Mouse (Mus musculus) kidney, postnatal 4 days (tissue): Measurements from ENCODE around the gene 6030468B19Rik.
A peak's percentile ranks its signal among the peaks of the same experiment; 100 is the strongest.
"Not testable (repeated sequence)": the region's sequence is repeated elsewhere in the genome, so short reads cannot be mapped to it uniquely, and the experiment has no call there.

ENCODE experiments used
- DNase-seq, 2 experiments: peaks; one replicate each; pipeline ENCODE4 v3.0.0; 2021; ENCODE audit warnings: mixed read lengths in 2 of 2

6030468B19Rik gene

DNA sequence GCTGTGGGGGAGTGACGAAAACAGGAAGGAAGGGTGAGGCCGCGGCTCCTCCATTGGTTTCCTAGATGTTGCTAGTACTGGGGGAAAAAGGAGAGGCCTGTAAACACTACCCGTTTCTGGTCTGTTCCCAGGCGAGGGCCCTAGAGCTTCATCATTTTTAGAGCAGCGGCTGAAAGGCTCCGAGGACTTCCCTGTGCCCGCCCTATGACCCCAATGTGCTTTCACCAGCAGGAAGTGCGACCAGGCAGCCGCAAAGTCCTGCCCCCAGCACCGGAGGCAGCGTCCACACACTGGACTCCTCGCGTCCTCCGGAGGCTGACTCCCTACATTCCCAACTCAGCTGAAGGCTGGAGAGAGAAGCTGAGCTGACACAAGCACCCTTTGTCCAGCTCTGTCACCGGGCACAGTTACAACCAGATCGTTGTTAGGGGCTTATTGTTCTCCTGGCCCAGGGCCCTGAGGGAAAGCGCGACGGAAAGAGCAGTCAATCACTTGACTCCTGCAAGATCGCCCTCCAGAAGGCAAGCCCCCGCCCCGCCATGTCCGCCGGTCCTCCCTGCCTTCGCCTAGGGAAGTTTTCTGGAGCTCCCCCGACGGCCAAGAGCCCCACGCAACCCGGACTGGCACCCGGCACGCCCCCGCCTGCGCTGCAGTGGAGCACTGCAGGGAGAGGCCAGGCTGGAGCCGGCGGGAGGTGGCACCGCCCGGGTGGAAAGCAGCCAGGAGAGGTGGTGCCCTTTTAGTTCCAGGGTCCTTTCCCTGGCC is 17.8 kb upstream of the 6030468B19Rik start:
- peak; percentile 79 to 88 for DNase-seq

DNA sequence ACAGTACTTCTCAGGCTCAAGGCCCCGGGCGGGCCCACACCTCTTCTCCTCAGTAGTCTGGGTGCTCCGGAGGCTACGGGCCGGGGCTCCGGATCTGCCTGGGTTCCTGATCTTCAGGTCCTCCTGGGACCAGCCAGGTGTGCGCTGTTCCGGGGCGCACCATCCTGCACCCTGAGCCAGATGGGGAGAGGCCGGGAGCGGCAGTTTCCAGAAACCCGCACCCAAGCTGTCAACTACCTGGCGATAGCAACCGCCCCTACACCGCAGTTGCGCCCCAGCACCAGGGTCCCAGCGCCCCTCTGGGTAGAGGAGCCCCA is 17.3 kb upstream of the 6030468B19Rik start:
- no peak for DNase-seq

- DNase-seq, result peak; percentile 89 to 95
These were observed 16.8 kb upstream of the 6030468B19Rik start for GRCm38 (mm10) chr11:117780582-117781111.

GRCm38 (mm10) chr11:117781199-117781821 is 16.1 kb upstream of the 6030468B19Rik start:
- peak; percentile 75 to 87 for DNase-seq

DNA sequence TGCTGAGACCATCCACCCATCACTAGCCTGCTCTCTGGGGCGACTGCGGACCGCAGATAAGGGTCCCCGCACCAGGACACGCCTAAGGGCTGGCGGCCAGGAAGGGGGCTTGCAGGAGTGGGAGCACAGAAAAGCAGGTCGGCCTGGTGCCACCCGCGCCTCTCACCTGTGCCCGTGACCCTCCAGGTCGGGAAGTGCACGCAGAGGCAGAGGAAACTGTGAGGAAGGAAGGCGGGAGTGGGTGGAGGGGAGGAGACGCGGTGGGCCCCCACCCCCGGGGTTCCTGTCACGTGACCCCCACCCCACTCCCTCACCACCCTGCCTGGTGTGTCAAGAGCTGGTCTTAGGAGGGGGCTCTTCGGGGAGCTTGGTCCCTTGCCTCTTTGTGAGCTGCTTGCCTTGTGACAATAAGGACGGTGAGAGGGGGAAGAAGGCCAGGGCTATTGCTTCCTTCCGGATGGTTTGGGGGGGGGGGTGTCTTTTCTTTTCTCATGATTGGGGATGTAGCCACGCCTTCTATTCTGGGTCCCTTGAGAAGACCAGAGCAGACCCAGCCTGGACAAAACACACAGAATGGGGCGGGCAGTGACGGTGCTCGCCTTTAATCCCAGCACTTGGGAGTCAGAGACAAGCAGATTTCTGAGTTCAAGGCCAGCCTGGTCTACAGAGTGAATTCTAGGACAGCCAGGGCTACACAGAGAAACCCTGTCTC is 15.3 kb upstream of the 6030468B19Rik start, which contains the start of the genes Tmc8 and Tmc6:
TSS of gene Tmc8 (plus strand) at position 84 of the 712 bp plus-strand sequence.
TSS of gene Tmc6 (minus strand) at position 206 of the 712 bp plus-strand sequence.
- peak; percentile 54 to 71 for DNase-seq

GRCm38 (mm10) chr11:117782705-117783034 is 14.8 kb upstream of the 6030468B19Rik start:
- no peak for DNase-seq

DNA sequence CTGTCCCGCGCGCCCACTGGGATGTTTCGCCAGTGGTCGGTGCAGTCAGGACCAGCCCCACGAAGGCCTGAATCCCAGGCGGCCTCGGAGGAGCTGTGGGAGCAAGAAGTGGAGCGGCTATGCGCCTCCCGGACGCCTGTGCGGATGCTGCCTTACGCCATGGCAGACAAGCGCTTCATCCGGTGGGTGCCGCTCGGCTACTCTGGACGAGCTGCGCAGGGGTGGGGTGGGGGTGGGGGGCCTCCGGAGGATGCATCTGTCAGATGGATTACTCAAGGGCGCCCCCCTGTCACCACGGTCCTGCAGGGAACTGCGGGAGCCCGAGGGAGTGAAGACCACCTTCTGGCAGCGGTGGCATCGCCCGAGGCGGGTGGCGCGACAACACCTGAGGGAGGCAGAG is 14.4 kb upstream of the 6030468B19Rik start:
- DNase-seq, result peak; percentile 82 to 88

GRCm38 (mm10) chr11:117783683-117784309 is 13.7 kb upstream of the 6030468B19Rik start:
- DNase-seq, result peak; percentile 59 to 77

DNA sequence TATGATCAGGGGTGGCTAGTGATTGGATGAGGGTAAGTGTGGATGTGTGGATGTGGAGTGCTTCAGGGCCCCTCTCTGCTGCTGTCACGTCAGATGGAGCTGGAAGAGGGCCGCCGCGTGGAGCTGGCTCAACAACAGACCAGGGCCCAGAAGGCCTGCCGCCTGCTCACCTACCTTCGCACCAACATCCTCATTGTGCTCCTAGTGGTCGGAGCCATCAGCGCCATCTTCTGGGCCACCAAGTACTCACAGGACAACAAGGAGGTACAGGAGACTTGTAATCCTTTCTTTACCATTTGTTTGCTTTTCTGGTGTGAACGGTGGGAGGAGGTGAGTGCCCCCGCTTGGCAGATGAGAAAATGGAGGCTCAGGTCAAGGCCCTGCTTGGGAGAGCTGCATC is 11.2 kb upstream of the 6030468B19Rik start:
- peak; percentile 78 to 85 for DNase-seq

DNA sequence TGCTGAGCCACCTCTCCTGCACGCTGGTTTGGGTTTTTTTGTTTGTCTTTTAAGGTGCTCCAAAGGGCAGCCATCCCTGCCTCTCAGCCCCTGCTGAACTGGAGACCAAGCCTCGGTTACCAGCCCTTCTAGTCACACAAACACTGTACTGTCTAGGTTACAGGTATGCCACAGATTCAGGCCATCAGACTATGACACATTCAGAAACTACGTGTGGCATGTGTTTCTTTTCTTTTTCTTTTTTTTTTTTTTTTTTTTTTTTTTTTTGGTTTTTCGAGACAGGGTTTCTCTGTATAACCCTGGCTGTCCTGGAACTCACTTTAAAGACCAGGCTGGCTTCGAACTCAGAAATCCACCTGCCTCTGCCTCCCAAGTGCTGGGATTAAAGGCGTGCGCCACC is 9.0 kb upstream of the 6030468B19Rik start:
- DNase-seq, result not testable (repeated sequence)

GRCm38 (mm10) chr11:117790286-117790685 is 7.2 kb upstream of the 6030468B19Rik start:
- DNase-seq, result peak; percentile 83 to 86

GRCm38 (mm10) chr11:117790703-117791440 is 6.6 kb upstream of the 6030468B19Rik start:
- DNase-seq, result peak; percentile 65 to 82

- DNase-seq, result no peak
These were observed 6.1 kb upstream of the 6030468B19Rik start for GRCm38 (mm10) chr11:117791441-117791761.

- peak; percentile 81 to 89 for DNase-seq
These were observed 5.1 kb upstream of the 6030468B19Rik start for GRCm38 (mm10) chr11:117792281-117792888.

DNA sequence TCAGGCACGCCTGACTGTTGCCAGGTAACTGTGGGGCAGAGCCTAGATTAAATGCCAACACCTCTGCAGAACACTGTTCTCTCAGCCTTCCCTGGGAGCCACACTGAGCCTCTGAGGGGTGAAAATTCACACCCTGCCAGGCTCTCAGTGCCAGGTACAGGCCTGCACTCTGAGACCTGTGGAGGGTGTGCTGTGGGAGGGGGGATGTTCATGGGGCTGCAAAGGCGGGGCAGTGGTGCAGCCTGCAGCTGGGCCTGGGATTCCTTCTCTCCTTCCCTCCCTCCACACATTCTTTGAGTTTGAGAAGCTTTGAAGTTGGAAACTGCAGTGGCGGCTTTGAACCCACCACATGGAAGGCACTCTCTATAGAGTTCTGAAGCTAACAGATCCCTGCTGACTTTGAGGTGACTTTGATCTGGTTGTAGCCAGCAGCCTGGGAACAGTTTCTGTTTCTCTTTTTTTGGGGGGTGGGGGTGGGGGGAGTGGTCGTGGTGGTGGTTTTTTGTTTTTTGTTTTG is 3.4 kb upstream of the 6030468B19Rik start:
- DNase-seq, result no peak

DNA sequence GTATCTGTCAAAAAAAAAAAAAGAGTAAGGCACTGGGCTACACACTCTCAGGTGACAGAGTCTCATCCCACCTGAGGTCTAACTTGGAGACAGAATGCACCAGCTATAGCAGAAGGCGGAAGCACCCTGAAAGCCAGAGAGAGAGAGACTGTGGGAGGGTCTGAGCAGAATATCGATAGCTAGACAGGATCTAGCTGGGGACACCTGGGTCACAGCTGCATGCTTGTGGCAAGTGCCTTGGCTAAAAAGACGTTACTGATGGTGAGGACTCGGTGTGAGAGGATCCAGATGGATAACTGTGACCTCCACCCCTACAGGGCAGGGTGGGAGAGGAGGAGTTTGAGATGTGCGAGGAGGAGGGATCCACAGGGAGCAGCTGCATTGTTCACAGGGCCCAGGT is 506 bp upstream of the 6030468B19Rik start:
- DNase-seq, result no peak

DNA sequence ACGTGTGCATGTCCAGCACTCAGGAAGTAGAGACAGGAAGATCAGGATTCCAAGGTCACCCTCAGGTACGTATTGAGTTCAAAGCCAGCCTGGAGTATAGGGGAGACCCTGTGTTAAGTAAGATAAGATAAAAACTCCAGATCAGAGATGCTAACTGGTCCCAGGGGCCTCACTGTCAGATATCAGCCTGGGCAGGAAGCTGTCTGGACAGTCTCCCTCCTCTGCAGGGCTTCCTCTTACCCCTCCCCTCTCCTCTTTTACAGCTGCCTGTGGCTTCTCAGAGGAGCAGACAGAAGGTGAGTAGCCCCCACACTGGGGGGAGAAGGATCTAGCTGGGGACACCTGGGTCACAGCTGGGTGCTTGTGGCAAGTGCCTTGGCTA is 691 bp downstream of the 6030468B19Rik start:
- DNase-seq, result no peak

- DNase-seq, result no peak
These were observed 1.7 kb downstream of the 6030468B19Rik start for GRCm38 (mm10) chr11:117799174-117799573.

DNA sequence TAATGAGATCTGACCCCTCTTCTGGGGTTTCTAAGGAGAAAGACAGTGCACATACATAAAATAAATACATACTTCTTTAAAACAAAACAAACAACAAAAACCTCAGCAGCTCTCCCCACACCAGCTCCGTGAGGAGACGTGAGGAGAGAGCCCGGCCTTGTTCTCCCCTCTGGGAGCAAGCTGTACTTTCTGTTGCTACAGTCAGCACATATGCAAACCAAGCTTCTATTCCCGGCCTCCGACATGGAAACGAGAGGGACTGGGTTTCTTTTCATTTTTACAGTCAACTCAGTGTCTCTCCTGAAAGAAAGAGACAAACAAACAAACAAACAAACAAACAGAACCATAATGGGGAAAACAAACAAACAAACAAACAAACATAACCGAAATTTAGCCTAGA is 2.6 kb downstream of the 6030468B19Rik start:
- no peak for DNase-seq

DNA sequence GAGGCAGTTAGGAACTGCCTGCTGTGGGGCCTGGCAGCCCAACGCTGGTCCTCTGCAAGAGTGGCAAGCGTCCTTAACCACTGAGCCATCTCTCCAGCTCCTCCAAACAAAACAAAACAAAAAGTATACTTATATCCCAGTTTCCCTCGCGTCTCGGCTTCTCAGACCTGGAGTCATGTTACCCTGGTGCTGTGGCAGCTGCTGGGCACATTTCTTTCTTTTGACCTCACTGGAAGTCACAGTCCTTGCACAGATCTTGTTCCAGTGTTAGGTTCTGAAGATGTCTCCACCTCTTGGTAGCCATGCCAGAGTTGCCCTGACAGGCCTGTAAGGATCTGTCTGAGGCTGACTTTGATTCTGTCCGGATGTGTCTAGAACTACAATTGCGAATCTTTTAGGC is 4.2 kb downstream of the 6030468B19Rik start:
- no peak for DNase-seq

DNA sequence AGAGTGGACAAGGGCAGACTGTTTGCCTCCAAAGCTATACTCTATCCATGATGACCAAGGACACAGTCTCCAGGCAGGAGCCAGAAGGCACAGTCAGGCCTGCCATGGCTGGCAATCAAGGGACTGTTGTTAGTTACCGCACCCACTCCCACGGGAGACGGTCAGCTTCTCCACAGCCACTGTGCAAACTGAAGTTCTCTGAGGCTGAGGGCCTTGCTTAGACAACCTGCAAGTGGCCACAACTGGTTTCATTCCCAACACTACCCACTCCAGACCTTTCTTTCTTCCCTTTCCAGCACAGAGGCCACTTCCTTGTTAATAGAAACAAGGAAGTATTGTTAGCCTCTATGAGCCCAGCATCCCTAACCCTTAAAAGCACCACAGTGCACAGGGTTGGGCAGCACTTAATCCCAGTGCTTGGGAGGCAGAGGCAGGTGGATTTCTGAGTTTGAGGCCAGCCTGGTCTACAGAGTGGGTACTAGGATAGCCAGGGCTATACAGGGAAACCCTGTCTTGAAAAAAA is 5.8 kb downstream of the 6030468B19Rik start:
- no peak for DNase-seq

DNA sequence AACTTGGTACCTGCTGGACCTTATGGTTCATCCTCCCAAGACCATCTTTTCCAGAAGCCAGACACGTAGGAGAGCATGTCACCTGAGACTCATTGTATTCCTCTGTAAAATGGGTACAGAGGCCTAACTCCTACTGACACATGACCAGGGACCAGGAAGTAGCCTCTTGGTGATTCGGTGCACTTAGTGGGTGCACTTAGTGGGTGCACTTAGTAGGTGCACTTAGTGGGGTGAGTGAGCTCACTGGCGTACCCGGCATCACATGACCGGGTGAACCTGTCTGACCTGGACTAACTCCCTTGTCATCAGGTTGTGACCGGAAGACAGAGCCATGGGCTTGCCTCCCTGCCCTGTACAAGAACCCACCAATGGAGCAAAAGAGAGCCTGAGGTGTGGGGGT is 9.3 kb downstream of the 6030468B19Rik start:
- DNase-seq, result no peak
